ENCODE assay signal across 13 mouse cellular contexts in the genomic region with DNA sequence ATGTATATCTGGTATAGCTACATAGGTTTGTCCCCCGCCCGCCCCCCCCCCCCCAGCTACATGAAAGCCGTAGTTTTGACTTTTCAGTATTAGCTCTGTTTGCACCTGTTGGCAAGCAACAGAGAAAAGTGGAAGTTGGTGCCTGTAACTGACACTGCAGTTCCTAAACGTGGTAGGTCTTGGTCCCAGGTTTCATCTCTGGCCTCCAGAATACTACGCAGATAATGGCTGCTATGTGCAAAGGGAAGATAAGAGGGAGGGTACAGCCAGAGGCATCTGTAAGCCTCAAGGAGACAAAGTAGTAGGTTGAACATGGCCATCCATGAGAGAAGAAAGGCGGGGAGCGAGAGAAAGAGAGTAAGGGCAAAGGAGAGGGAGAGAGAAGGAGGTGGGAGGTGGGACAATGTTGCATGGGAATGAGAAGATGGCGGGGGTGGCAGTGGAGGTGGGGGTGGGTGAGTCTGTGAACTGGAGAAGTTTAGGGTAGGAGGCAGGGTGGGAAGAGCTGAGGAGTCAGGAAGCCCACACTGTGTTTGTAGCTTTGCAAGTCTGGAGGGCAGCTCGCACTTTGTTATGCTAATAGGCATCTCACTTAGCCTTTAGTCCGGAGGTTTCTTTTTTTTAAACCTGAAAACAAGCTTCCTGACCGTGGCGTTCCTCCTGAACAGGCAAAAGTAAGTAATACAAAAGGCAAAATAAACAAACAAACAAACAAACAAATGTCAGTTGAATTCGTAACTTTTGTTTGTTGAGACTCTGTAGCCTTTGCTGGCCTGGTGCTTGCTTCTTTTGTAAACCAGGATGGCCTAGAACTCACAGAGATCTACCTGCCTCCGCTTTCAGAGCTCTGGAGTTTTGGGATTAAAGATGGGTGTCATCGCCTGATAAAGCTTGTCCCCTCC. TPM values are rescaled to one million over a fixed set of nuclear protein-coding genes. Genes with fewer than 3 reads are reported as not detected.
DNase-seq lines count a peak whose midpoint lies in the region; ATAC-seq lines count a peak whose summit lies in the region.
"Had no signal": no experiment of that assay in that cellular context is flagged by ENCODE, and none has a peak within 500 bp of the region (broad histone marks: within the 10 kb centered on the region; RNA-seq: fewer than 3 reads in every experiment).

A gene (plus strand): TSS at position 638 of the 902 bp plus-strand sequence.

- peaks cover 12% of the 10 kb centered on the region for H3K4me1 ChIP-seq in forebrain, embryonic 12.5 days
- H3K4me1 ChIP-seq in neural tube, embryonic 13.5 days (replicated peaks) = 0 out of 2 replicates have a peak, but pooled peaks cover under 1% of the 10 kb centered on the region

- H3K27me3 ChIP-seq in forebrain, embryonic 12.5 days = peaks cover 29% of the 10 kb centered on the region
- H3K27me3 ChIP-seq in neural tube, embryonic 13.5 days = peaks cover 6% of the 10 kb centered on the region; the same call in 1 of the 2 replicates

- H3K4me3 ChIP-seq in forebrain, embryonic 12.5 days (replicated peaks) = no peak within 1 kb of the TSS
- no peak within 1 kb of the TSS for H3K4me3 ChIP-seq in neural tube, embryonic 13.5 days
- H3K4me3 ChIP-seq: embryonic facial prominence, embryonic 10.5 days had no signal

- H3K9ac ChIP-seq in forebrain, embryonic 12.5 days = no peak within 1 kb of the TSS
- H3K9ac ChIP-seq in neural tube, embryonic 13.5 days = no peak within 1 kb of the TSS

- no peak for ATAC-seq in forebrain, embryonic 12.5 days (ENCODE audit: low FRiP score)
- no peak for ATAC-seq in neural tube, embryonic 13.5 days (ENCODE audit: low read depth)
- ATAC-seq in granulocyte monocyte progenitor cell, adult 5-6 weeks (replicated peaks; ENCODE audit: poor library complexity, severe bottlenecking) = no peak
- no peak for ATAC-seq in CD4-positive, CD25-positive, alpha-beta regulatory T cell, adult 4 months
- ATAC-seq: Patski had no signal

- intact Hi-C loops in left cerebral cortex, postnatal 36 days (cut with DNase I) = no loop called here

- H3K9me3 ChIP-seq in forebrain, embryonic 12.5 days = no peaks in the 10 kb centered on the region
- no peaks in the 10 kb centered on the region for H3K9me3 ChIP-seq in neural tube, embryonic 13.5 days

- WGBS in forebrain, embryonic 12.5 days = 25% methylated on average over 15 of the region's 15 CpGs
- 39% methylated on average over 15 of the region's 15 CpGs for WGBS in neural tube, embryonic 13.5 days

- no peak for DNase-seq in left cerebral cortex, adult 18-20 months (ENCODE audit: low spot score in 2 of 2)
- no peak for DNase-seq in left cerebral cortex, adult 11 months (ENCODE audit: low spot score)
- DNase-seq in left cerebral cortex, postnatal 36 days (ENCODE audit: low spot score in 2 of 2) = no peak
- DNase-seq in adrenal gland, adult 8-10 months = no peak
- DNase-seq: heart, postnatal 14 days; lung, adult 2 months; thymus, postnatal 4 days had no signal

- H3K27ac ChIP-seq in forebrain, embryonic 12.5 days = no peak within 1 kb of the TSS
- no peak within 1 kb of the TSS for H3K27ac ChIP-seq in neural tube, embryonic 13.5 days (replicated peaks)
- H3K27ac ChIP-seq: embryonic facial prominence, embryonic 10.5 days had no signal

- no peaks in the 10 kb centered on the region for H3K36me3 ChIP-seq in forebrain, embryonic 12.5 days (replicated peaks)
- no peaks in the 10 kb centered on the region for H3K36me3 ChIP-seq in neural tube, embryonic 13.5 days
- H3K36me3 ChIP-seq: embryonic facial prominence, embryonic 10.5 days had no signal

- H3K4me2 ChIP-seq in forebrain, embryonic 12.5 days = no peak within 1 kb of the TSS
- H3K4me2 ChIP-seq in neural tube, embryonic 13.5 days = no peak within 1 kb of the TSS

RNA-seq across cellular contexts. Expression of the gene that starts here (rescaled TPM):
- 10 to 100 TPM; 51.9 to 53.1 TPM for total RNA-seq in left cerebral cortex, adult 18-20 months (2021)
- 12.3 and 12.5 TPM in 2 replicates for polyA plus RNA-seq in forebrain, embryonic 12.5 days (2016; fragmentation: Nextera tagmentation; extraction: Ambion mirVana)
- 10 to 100 TPM; 44.6 to 47.7 TPM for total RNA-seq in left cerebral cortex, postnatal 36 days (2021)
- 22.1 and 22.2 TPM in 2 replicates for polyA plus RNA-seq in neural tube, embryonic 13.5 days (2015; fragmentation: Nextera tagmentation; extraction: Ambion mirVana)
- not detected in 2 replicates for total RNA-seq in granulocyte monocyte progenitor cell, adult 5-6 weeks (2014; fragmentation: Nextera tagmentation)
- 0.47 and 0.88 TPM in 2 replicates for total RNA-seq in granulocyte monocyte progenitor cell, adult 5-6 weeks (2017)
- 10 to 100 TPM in 2 of 4 experiments, 1 to 10 TPM in 2; 2.4 to 15.4 (median 8.6) TPM for total RNA-seq in adrenal gland, adult 8-10 months (2022)
- polyA plus RNA-seq in CD4-positive, CD25-positive, alpha-beta regulatory T cell, adult 4 months (2017; shearing (Covaris generic)) = under 1 TPM; 0.66 to 0.69 TPM
- polyA plus RNA-seq: lung, adult 2 months had no signal
